Comparison of ENCODE assay signal across 24 mouse cellular contexts in genomic region chr13:49199891-49200290, GRCm38 (mm10). TPM values are rescaled to one million over a fixed set of nuclear protein-coding genes. Genes with fewer than 3 reads are reported as not detected.
"Had no signal": no experiment of that assay in that cellular context is flagged by ENCODE, and none has a peak within 500 bp of the region (broad histone marks: within the 10 kb centered on the region; RNA-seq: fewer than 3 reads in every experiment).

No protein-coding gene starts in this region.

- H3K4me3 ChIP-seq: intestine, embryonic 15.5 days; kidney, embryonic 15.5 days; left cerebral cortex, adult 2 months; lung, embryonic 15.5 days; midbrain, embryonic 10.5 days; neural tube, embryonic 13.5 days had no signal

- ATAC-seq: intestine, embryonic 15.5 days had no signal

- H3K9ac ChIP-seq: intestine, embryonic 15.5 days; kidney, embryonic 15.5 days; liver, embryonic 14.5 days; lung, embryonic 15.5 days; neural tube, embryonic 13.5 days had no signal

- H3K36me3 ChIP-seq: lung, embryonic 15.5 days; neural tube, embryonic 13.5 days had no signal

- H3K27me3 ChIP-seq: intestine, embryonic 15.5 days; kidney, embryonic 15.5 days; lung, embryonic 15.5 days; neural tube, embryonic 13.5 days had no signal

- H3K27ac ChIP-seq: intestine, embryonic 15.5 days; kidney, embryonic 15.5 days; left cerebral cortex, adult 2 months; liver, embryonic 14.5 days; lung, embryonic 15.5 days; midbrain, embryonic 10.5 days; neural tube, embryonic 13.5 days; stomach, postnatal 0 days had no signal

- H3K4me1 ChIP-seq: intestine, embryonic 15.5 days; lung, embryonic 15.5 days had no signal

- H3K9me3 ChIP-seq: intestine, embryonic 15.5 days; kidney, embryonic 15.5 days; lung, embryonic 15.5 days; midbrain, embryonic 10.5 days; neural tube, embryonic 13.5 days had no signal

- DNase-seq: kidney, adult 11 months; kidney, adult 8-10 months; kidney, postnatal 10 days; kidney, postnatal 36 days; layer of hippocampus, postnatal 36 days; lung, adult 18-20 months; lung, postnatal 10 days; lung, postnatal 36 days; midbrain, embryonic 14.5 days; retina, postnatal 1 day; right cerebral cortex, postnatal 25 days; spleen, adult 18-20 months; thymus, adult 2 months; thymus, postnatal 14 days; thymus, postnatal 4 days had no signal

- H3K4me2 ChIP-seq: intestine, embryonic 15.5 days; kidney, embryonic 15.5 days; lung, embryonic 15.5 days; neural tube, embryonic 13.5 days had no signal

RNA-seq across cellular contexts. Expression of gene Wnk2, which starts 52.1 kb away (rescaled TPM):
- total RNA-seq: megakaryocyte progenitor cell, adult 5-6 weeks had no signal
